Mouse (Mus musculus): ENCODE data around the gene Olfr866. TPM values are rescaled to one million over a fixed set of nuclear protein-coding genes. Genes with fewer than 3 reads are reported as not detected.

The Olfr866 gene
- not detected in 2 replicates for polyA plus RNA-seq (2015; fragmentation: Nextera tagmentation; extraction: Ambion mirVana)

DNA sequence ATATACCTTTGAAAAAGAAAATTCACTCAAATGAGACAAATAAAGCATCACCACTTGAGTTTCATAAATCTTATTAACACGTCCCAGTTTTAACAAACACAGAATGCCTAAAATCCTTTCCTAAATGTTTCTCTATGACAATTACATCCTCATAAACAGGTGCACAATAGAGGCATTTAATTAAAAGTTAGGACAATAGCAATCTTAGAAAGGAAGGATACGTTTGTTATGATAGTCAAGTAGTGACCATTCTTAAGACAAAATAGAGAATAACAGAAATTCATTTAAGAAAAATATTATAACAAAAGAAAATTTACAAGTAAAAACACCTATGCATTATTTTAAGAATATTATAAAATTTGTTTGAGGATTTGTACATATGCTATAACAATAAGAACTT lies at the start of gene Olfr866:
TSS of gene Olfr866 (minus strand) at position 101 of the 400 bp plus-strand sequence.
- Histone ChIP-seq H3K9me3 (replicated peaks) (no peaks in the 10 kb centered on the region), H3K4me3 (replicated peaks) (no peak within 1 kb of the TSS), H3K4me2 (no peak within 1 kb of the TSS), H3K36me3 (no peaks in the 10 kb centered on the region), H3K9ac (no peak within 1 kb of the TSS), H3K4me1 (replicated peaks) (no peaks in the 10 kb centered on the region), H3K27ac (no peak within 1 kb of the TSS), H3K27me3 (no peaks in the 10 kb centered on the region)
- no peak for DNase-seq
- WGBS (ENCODE audit: insufficient replicate concordance), result 48% methylated on average over 2 of the region's 2 CpGs
- ATAC-seq (ENCODE audit: low read depth), result no peak

DNA sequence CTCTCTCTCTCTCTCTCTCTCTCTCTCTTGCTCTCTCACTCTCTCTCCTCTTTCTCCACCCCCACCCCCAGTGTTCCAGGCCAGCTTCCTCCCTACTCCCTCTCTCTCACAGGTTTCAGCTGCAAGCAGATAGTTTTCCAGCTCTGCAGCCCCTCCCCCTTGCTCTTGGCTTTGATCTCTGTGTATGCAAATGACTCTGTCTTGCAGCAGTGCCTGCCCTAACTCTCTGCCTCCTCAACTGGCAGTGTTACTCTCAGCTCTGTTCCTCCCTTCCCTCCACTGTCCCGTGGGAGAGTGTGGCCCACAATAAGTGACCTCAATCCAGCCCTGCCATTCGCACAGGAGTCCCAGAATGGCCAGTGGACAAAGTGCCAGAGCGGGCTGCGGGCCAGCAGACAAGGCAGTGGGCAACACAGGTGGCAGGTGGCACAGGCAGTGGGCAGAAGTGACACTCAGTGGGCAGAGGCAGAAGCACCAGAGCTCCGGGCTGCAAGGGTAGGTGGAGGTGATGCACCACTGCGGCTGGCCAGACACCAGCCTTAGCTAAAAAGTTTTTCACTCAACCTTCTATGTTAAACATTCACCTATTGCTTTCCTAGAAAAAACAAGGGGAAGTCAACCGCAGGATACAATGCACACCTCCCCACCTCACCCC lies 45.8 kb upstream of the Olfr866 start:
- DNase-seq (no peak), ATAC-seq (ENCODE audit: low read depth) (no peak)
- H3K9ac ChIP-seq, result no peak overlapping the region
- WGBS (ENCODE audit: insufficient replicate concordance), result 39% methylated on average over 7 of the region's 7 CpGs
- no peaks in the 10 kb centered on the region for H3K4me1 ChIP-seq (replicated peaks)
- H3K4me3 ChIP-seq (replicated peaks), result no peak overlapping the region
- no peaks in the 10 kb centered on the region for H3K27me3 ChIP-seq
- H3K27ac ChIP-seq, result no peak overlapping the region
- H3K36me3 ChIP-seq, result no peaks in the 10 kb centered on the region
- H3K9me3 ChIP-seq (replicated peaks), result peaks cover 4% of the 10 kb centered on the region; the same call in 1 of the 2 replicates
- H3K4me2 ChIP-seq, result no peak overlapping the region

DNA sequence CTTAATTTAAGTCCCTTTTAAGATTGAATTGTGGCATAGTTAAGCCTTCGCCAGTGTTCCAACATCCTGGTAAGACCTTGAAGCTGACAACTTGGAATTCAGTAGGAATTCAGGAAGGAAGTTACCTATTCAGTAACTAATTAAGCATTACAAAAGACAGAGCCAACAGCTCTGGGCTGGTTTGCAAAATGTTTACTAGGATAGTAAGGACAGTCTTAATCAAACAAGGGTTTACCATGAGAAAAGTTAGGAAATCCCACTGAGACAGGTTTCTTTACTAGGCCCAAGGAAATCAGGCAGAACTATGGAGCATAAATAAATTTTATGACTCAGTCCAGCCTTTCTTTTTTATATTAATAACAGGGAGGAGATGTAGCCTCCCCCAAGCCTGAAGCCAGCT lies 43.5 kb upstream of the Olfr866 start:
- WGBS (ENCODE audit: insufficient replicate concordance), result 54% methylated on average over 1 of the region's 1 CpGs
- ATAC-seq (ENCODE audit: low read depth), result no peak

DNA sequence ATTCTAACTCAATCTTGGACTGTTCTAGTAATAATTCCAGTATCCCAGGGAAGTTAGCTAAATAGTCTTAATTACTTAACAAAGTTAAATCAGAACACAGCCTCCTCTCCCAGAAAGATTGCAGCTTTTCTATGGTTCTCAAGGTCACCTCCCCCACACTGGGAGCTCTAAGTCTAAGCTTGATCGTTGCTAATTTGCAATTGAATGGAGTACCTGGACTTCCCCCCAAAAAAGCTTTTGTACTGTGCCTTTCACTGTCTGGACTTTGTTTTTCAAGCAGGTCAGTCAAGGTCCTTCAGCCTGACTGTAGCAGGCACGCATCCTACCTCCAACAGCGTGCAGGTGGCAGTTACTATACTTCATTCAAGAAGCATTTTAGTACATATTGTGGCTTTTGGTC lies 42.4 kb upstream of the Olfr866 start:
- Histone ChIP-seq H3K27me3 (no peaks in the 10 kb centered on the region), H3K9me3 (replicated peaks) (peaks cover 4% of the 10 kb centered on the region; the same call in 1 of the 2 replicates), H3K4me3 (replicated peaks) (no peak overlapping the region), H3K36me3 (no peaks in the 10 kb centered on the region), H3K4me1 (replicated peaks) (no peaks in the 10 kb centered on the region), H3K27ac (no peak overlapping the region), H3K9ac (no peak overlapping the region), H3K4me2 (no peak overlapping the region)
- ATAC-seq (ENCODE audit: low read depth) (no peak), DNase-seq (no peak)
- WGBS (ENCODE audit: insufficient replicate concordance), result 59% methylated on average over 3 of the region's 3 CpGs

More for the DNA sequence above, 43.5 kb upstream of the Olfr866 start:
- Histone ChIP-seq H3K4me1 (replicated peaks) (no peaks in the 10 kb centered on the region), H3K4me2 (no peak overlapping the region), H3K36me3 (no peaks in the 10 kb centered on the region), H3K27ac (no peak overlapping the region), H3K9me3 (replicated peaks) (peaks cover 4% of the 10 kb centered on the region; the same call in 1 of the 2 replicates), H3K4me3 (replicated peaks) (no peak overlapping the region), H3K9ac (no peak overlapping the region), H3K27me3 (no peaks in the 10 kb centered on the region)
- DNase-seq, result no peak

DNA sequence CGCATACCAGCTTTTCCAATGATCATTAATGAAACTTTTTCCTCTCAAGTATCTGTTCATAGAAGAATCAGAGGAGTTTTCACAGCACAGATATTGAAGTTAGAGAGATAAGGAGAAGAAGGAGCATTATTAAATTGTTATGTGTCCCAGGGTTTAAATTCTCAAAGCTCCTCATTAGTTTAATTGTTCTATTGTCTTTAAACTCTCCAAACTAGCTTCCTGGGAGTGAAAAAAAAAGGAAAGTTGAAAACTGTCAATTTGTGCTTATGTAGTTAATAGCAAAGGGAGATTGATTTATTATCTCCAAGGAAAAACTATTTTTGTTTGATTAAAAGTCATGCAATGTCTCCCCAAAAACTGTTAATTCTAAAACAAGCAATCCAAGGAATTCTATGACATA lies 29.6 kb upstream of the Olfr866 start, which contains the start of gene Olfr867:
TSS of gene Olfr867 (minus strand) at position 101 of the 400 bp plus-strand sequence.
- Histone ChIP-seq H3K4me2 (no peak within 1 kb of the TSS), H3K4me3 (replicated peaks) (no peak within 1 kb of the TSS), H3K27ac (no peak within 1 kb of the TSS), H3K36me3 (no peaks in the 10 kb centered on the region), H3K4me1 (replicated peaks) (no peaks in the 10 kb centered on the region), H3K9me3 (replicated peaks) (no peaks in the 10 kb centered on the region), H3K9ac (no peak within 1 kb of the TSS), H3K27me3 (no peaks in the 10 kb centered on the region)
- DNase-seq, result no peak
- ATAC-seq (ENCODE audit: low read depth), result no peak
- 49% methylated on average over 1 of the region's 1 CpGs for WGBS (ENCODE audit: insufficient replicate concordance)

DNA sequence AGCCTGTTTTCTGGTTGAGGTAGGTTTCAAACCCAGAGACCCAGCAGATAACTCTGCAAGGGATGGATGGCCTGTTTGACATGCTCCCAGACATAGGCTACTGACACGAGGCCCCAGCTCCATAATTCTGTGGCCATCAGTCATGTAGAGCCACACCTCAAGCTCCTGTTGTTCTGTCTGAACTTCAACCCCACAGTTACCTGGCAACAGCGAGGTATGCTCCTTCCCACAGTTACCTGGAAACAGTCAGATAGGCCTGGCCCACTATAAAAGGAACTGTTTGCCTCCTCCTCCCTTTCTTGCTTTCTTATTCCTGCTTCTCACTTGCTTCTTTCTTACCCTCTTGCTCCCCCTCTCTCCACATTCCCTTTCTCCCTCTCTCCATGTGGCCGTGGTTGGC lies 20.1 kb upstream of the Olfr866 start:
- Histone ChIP-seq H3K9me3 (replicated peaks) (no peaks in the 10 kb centered on the region), H3K36me3 (no peaks in the 10 kb centered on the region), H3K9ac (no peak overlapping the region), H3K4me1 (replicated peaks) (no peaks in the 10 kb centered on the region), H3K27me3 (no peaks in the 10 kb centered on the region), H3K4me3 (replicated peaks) (no peak overlapping the region), H3K27ac (no peak overlapping the region), H3K4me2 (no peak overlapping the region)
- DNase-seq (no peak), ATAC-seq (ENCODE audit: low read depth) (no peak)
- WGBS (ENCODE audit: insufficient replicate concordance), result 50% methylated on average over 3 of the region's 3 CpGs

Small RNAs within 50 kb of the gene (microRNA-seq; reads per million reads assigned to microRNA genes)
- not detected for gene Gm26231
- gene Gm44395, result not detected

Other genes starting within 250 kb of the Olfr866 start
- not detected in 2 replicates for gene Olfr58, start 247.8 kb downstream of the Olfr866 start, polyA plus RNA-seq (2015; fragmentation: Nextera tagmentation; extraction: Ambion mirVana)
- not detected in 2 replicates for gene Olfr859, start 223.1 kb downstream of the Olfr866 start, polyA plus RNA-seq (2015; fragmentation: Nextera tagmentation; extraction: Ambion mirVana)
- not detected in 2 replicates for gene Olfr860, start 178.3 kb downstream of the Olfr866 start, polyA plus RNA-seq (2015; fragmentation: Nextera tagmentation; extraction: Ambion mirVana)
- not detected in 2 replicates for gene Olfr862, start 140.0 kb downstream of the Olfr866 start, polyA plus RNA-seq (2015; fragmentation: Nextera tagmentation; extraction: Ambion mirVana)
- 0.20 and 0.21 TPM in 2 replicates for gene Olfr77, start 111.2 kb downstream of the Olfr866 start, polyA plus RNA-seq (2015; fragmentation: Nextera tagmentation; extraction: Ambion mirVana)
- not detected in 2 replicates for gene Olfr867, start 29.5 kb upstream of the Olfr866 start, polyA plus RNA-seq (2015; fragmentation: Nextera tagmentation; extraction: Ambion mirVana)
- gene Olfr868, start 70.6 kb upstream of the Olfr866 start, polyA plus RNA-seq (2015; fragmentation: Nextera tagmentation; extraction: Ambion mirVana), result not detected in 2 replicates
- gene Olfr869, start 101.0 kb upstream of the Olfr866 start, polyA plus RNA-seq (2015; fragmentation: Nextera tagmentation; extraction: Ambion mirVana), result not detected in 2 replicates
- gene Olfr870, start 146.0 kb upstream of the Olfr866 start, polyA plus RNA-seq (2015; fragmentation: Nextera tagmentation; extraction: Ambion mirVana), result not detected in 2 replicates
- not detected in 2 replicates for gene Olfr871, start 184.2 kb upstream of the Olfr866 start, polyA plus RNA-seq (2015; fragmentation: Nextera tagmentation; extraction: Ambion mirVana)
- gene Olfr872, start 209.1 kb upstream of the Olfr866 start, polyA plus RNA-seq (2015; fragmentation: Nextera tagmentation; extraction: Ambion mirVana), result not detected in 2 replicates

All from liver, embryonic 13.5 days (tissue).